Mouse (Mus musculus): ENCODE measurements around the gene Sp100. TPM values are rescaled to one million over a fixed set of nuclear protein-coding genes. Genes with fewer than 3 reads are reported as not detected.

Gene Sp100
- total and polyA plus RNA-seq, 2 experiments: 3.2 to 14.6 TPM

DNA sequence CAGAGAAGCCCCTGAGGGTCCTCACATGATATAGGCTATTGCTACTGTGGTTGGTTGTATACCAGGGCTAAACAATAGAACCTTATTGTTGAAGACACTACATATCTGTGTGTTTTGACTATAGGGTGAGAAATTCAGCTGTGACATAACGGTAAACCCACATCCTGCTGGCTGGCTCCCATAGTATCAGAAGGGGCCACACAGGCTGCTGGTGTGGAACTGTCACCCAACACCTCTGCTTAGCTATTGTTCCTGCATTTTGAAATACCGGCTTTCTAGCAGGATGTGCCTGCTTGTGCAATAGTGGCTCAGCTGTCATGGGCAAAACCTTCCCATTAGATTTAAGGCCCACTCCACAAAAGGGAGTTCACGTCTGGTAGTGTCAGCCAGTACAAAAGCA is 82.8 kb downstream of the Sp100 start:
- H3K36me3 ChIP-seq (ENCODE audit: control insufficient read depth, insufficient read depth, low read length): no peaks in the 10 kb centered on the region
- H3K4me3 ChIP-seq (ENCODE audit: insufficient read depth, low read depth, low read length): no peak overlapping the region
- TF ChIP-seq POLR2A (IDR thresholded peaks at IDR 0.05; ENCODE audit: extremely low read depth, insufficient read depth, low read length): no peak
- TF ChIP-seq CTCF (IDR thresholded peaks at IDR 0.05; ENCODE audit: low read depth, low read length): no peak
- H3K9ac ChIP-seq (ENCODE audit: low read depth, low read length): no peak overlapping the region
- no peak overlapping the region for H3K27ac ChIP-seq (replicated peaks; ENCODE audit: insufficient read depth, low read depth, low read length)
- H3K4me1 ChIP-seq (ENCODE audit: control insufficient read depth, insufficient read depth, low read length): no peaks in the 10 kb centered on the region
- no peaks in the 10 kb centered on the region for H3K27me3 ChIP-seq (ENCODE audit: control insufficient read depth, insufficient read depth, low read length)
- WGBS: 80% methylated on average over 3 of the region's 3 CpGs
- DNase-seq (ENCODE audit: extremely low read depth, low read depth, low spot score): no peak
- no peaks in the 10 kb centered on the region for H3K79me2 ChIP-seq (ENCODE audit: control insufficient read depth, insufficient read depth, low read length)

DNA sequence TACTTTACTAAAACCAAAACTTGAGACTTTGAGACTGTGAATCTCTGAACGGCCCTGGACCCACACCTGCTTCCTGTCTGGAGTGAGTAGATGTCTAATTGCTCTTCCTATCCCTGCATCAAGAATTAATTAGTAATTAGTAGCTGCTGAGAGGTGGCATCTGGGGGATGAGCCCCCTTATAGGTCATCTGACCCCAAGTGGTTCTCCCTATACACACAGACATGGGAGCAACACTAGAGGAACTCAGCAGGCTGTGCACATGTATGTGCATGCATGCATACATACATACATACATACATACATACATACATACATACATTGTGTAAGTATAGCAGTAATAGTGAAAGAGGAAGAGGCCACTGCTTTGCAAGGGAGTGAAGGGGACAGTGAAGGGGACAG is 84.7 kb downstream of the Sp100 start:
- Histone ChIP-seq H3K36me3 (ENCODE audit: control insufficient read depth, insufficient read depth, low read length) (no peaks in the 10 kb centered on the region), H3K4me3 (ENCODE audit: insufficient read depth, low read depth, low read length) (no peak overlapping the region), H3K79me2 (ENCODE audit: control insufficient read depth, insufficient read depth, low read length) (no peaks in the 10 kb centered on the region), H3K9ac (ENCODE audit: low read depth, low read length) (no peak overlapping the region), H3K27ac (replicated peaks; ENCODE audit: insufficient read depth, low read depth, low read length) (no peak overlapping the region), H3K27me3 (ENCODE audit: control insufficient read depth, insufficient read depth, low read length) (no peaks in the 10 kb centered on the region), H3K4me1 (ENCODE audit: control insufficient read depth, insufficient read depth, low read length) (no peaks in the 10 kb centered on the region)
- TF ChIP-seq POLR2A (IDR thresholded peaks at IDR 0.05; ENCODE audit: extremely low read depth, insufficient read depth, low read length) (no peak), CTCF (IDR thresholded peaks at IDR 0.05; ENCODE audit: low read depth, low read length) (no peak)
- WGBS: 68% methylated on average over 1 of the region's 1 CpGs
- DNase-seq (ENCODE audit: extremely low read depth, low read depth, low spot score): no peak

DNA sequence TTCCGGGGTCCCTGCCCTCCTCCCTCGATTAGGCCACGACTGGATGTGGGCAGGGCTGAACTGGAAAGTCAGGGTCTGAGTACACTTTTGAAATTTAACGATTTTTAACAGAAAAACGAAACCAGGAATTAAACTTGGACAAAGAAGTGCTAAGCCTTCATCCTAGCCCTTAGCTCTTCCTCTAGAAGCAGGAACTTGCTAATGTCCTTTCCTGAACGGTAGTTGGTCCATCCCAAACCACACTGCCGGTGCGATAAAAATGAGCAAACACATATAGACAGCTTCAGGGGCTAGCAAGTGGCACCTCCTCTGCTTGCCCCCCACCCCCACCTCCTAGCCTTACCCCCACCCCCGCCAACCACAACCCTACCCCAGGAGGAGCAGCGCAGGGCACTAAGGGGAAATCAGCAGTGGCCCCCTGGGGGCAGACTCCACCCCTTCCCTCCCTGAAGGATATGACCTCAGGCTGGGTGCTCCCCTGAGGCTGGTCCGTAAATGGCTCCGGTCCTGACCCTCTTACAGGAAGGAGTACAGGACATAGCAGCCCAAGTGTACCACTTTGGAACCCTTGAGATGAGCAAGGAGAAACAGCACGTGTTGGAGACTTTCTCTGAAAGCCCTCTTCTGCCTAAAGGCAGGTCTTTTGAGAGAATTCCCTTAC is 85.8 kb downstream of the Sp100 start:
- peak overlapping the region; percentile 34 for H3K4me3 ChIP-seq (ENCODE audit: insufficient read depth, low read depth, low read length)
- DNase-seq (ENCODE audit: extremely low read depth, low read depth, low spot score): peak; percentile 17
- WGBS: 57% methylated on average over 13 of the region's 13 CpGs

DNA sequence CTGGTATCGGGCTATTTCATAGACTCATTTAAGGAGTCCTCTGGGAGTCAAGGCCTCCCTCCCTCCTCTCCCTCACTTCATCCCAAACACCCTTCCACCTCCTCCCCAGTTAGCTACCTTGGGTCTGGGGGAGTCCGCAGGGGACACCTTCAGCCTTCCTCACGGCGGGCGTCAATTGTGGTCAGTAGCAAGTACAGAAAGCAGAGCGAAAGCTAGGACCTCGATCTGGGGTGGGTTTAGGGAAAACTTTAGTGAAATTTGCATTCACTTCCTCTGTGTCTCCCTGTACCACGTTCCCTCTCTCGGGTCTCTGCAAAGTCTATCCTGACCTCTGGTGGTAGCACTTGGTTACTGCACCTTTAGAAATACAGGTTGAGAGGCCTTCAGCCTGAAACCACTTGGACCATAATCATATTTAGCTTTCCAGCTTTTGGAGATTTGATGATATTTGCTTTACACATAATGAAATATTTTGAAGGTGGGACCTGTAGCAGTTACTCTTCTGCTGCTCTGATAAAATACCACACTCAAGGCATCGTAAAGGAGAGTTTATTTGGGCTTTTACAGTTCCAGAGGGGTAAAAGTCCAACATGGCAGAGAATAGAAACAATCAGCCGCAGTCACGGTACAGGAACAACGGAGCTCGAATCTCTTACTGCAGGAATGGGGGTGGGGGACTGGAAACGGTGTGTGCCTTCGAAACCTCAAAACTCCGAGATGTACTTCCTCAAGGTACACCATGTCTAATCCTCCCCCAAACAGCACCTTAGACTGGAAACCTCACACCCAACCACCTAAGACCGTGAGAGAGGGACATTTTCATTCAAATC is 86.8 kb downstream of the Sp100 start:
- WGBS: 32% methylated on average over 18 of the region's 18 CpGs
- TF ChIP-seq POLR2A (IDR thresholded peaks at IDR 0.05; ENCODE audit: extremely low read depth, insufficient read depth, low read length) (no peak), CTCF (IDR thresholded peaks at IDR 0.05; ENCODE audit: low read depth, low read length) (peak; percentile 67)
- Histone ChIP-seq H3K27ac (replicated peaks; ENCODE audit: insufficient read depth, low read depth, low read length) (peak overlapping the region; percentile 33; the same call in 1 of the 2 replicates), H3K36me3 (ENCODE audit: control insufficient read depth, insufficient read depth, low read length) (no peaks in the 10 kb centered on the region), H3K27me3 (ENCODE audit: control insufficient read depth, insufficient read depth, low read length) (no peaks in the 10 kb centered on the region), H3K4me3 (ENCODE audit: insufficient read depth, low read depth, low read length) (peak overlapping the region; percentile 34), H3K79me2 (ENCODE audit: control insufficient read depth, insufficient read depth, low read length) (no peaks in the 10 kb centered on the region), H3K4me1 (ENCODE audit: control insufficient read depth, insufficient read depth, low read length) (no peaks in the 10 kb centered on the region), H3K9ac (ENCODE audit: low read depth, low read length) (peak overlapping the region; percentile 58)
- DNase-seq (ENCODE audit: extremely low read depth, low read depth, low spot score): peak; percentile 54

More for the DNA sequence above, 85.8 kb downstream of the Sp100 start:
- TF ChIP-seq CTCF (IDR thresholded peaks at IDR 0.05; ENCODE audit: low read depth, low read length): no peak
- no peak for TF ChIP-seq POLR2A (IDR thresholded peaks at IDR 0.05; ENCODE audit: extremely low read depth, insufficient read depth, low read length)
- H3K4me1 ChIP-seq (ENCODE audit: control insufficient read depth, insufficient read depth, low read length): no peaks in the 10 kb centered on the region
- no peaks in the 10 kb centered on the region for H3K79me2 ChIP-seq (ENCODE audit: control insufficient read depth, insufficient read depth, low read length)
- H3K36me3 ChIP-seq (ENCODE audit: control insufficient read depth, insufficient read depth, low read length): no peaks in the 10 kb centered on the region
- H3K27ac ChIP-seq (replicated peaks; ENCODE audit: insufficient read depth, low read depth, low read length): peak overlapping the region; percentile 22; the same call in 1 of the 2 replicates
- no peak overlapping the region for H3K9ac ChIP-seq (ENCODE audit: low read depth, low read length)
- no peaks in the 10 kb centered on the region for H3K27me3 ChIP-seq (ENCODE audit: control insufficient read depth, insufficient read depth, low read length)

DNA sequence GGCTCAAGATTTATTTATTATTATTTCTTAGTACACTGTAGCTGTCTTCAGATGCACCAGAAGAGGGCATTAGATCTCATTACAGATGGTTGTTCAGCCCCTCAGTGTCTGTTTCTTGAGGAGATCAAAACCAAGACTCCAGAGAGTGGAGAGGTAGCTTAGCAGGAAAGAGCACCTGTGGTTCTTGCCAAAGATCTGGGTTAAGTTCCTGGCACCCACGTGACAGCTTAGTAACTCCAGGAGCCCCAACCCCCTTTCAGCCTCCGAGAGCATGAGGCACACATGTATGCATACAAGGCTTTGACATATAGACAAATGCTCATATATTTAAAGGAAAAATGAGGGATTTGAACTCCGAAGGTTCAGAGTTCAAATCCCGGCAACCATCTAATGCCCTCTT is 89.2 kb downstream of the Sp100 start:
- 96% methylated on average over 4 of the region's 4 CpGs for WGBS
- no peaks in the 10 kb centered on the region for H3K4me1 ChIP-seq (ENCODE audit: control insufficient read depth, insufficient read depth, low read length)
- TF ChIP-seq POLR2A (IDR thresholded peaks at IDR 0.05; ENCODE audit: extremely low read depth, insufficient read depth, low read length): no peak
- TF ChIP-seq CTCF (IDR thresholded peaks at IDR 0.05; ENCODE audit: low read depth, low read length): no peak
- H3K9ac ChIP-seq (ENCODE audit: low read depth, low read length): no peak overlapping the region
- DNase-seq (ENCODE audit: extremely low read depth, low read depth, low spot score): no peak
- no peaks in the 10 kb centered on the region for H3K27me3 ChIP-seq (ENCODE audit: control insufficient read depth, insufficient read depth, low read length)
- no peak overlapping the region for H3K4me3 ChIP-seq (ENCODE audit: insufficient read depth, low read depth, low read length)
- H3K27ac ChIP-seq (replicated peaks; ENCODE audit: insufficient read depth, low read depth, low read length): no peak overlapping the region
- no peaks in the 10 kb centered on the region for H3K36me3 ChIP-seq (ENCODE audit: control insufficient read depth, insufficient read depth, low read length)
- H3K79me2 ChIP-seq (ENCODE audit: control insufficient read depth, insufficient read depth, low read length): no peaks in the 10 kb centered on the region

DNA sequence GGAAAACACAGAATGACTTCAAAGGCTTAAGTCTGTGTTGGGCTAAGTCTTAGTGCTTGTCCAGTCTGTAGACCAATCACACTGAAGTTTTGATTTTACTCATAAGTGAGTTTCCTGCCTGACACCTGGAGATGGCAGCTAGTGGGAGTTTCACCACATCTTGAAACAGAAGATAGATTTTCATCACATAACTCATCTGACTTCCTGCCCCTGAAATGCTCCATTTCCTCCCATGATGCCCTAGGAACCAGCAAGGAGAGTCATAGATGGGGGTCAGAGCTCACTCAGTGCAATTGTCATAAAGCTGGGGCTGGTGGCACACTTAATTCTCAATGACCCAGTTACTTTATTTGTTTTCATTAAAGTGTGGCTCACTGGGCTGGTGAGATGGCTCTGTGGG is 90.0 kb downstream of the Sp100 start:
- TF ChIP-seq CTCF (IDR thresholded peaks at IDR 0.05; ENCODE audit: low read depth, low read length) (no peak), POLR2A (IDR thresholded peaks at IDR 0.05; ENCODE audit: extremely low read depth, insufficient read depth, low read length) (no peak)
- no peaks in the 10 kb centered on the region for H3K4me1 ChIP-seq (ENCODE audit: control insufficient read depth, insufficient read depth, low read length)
- H3K36me3 ChIP-seq (ENCODE audit: control insufficient read depth, insufficient read depth, low read length): no peaks in the 10 kb centered on the region
- H3K9ac ChIP-seq (ENCODE audit: low read depth, low read length): no peak overlapping the region
- H3K79me2 ChIP-seq (ENCODE audit: control insufficient read depth, insufficient read depth, low read length): no peaks in the 10 kb centered on the region
- H3K27ac ChIP-seq (replicated peaks; ENCODE audit: insufficient read depth, low read depth, low read length): no peak overlapping the region
- H3K27me3 ChIP-seq (ENCODE audit: control insufficient read depth, insufficient read depth, low read length): no peaks in the 10 kb centered on the region
- H3K4me3 ChIP-seq (ENCODE audit: insufficient read depth, low read depth, low read length): no peak overlapping the region
- DNase-seq (ENCODE audit: extremely low read depth, low read depth, low spot score): no peak

All from liver, adult 2 months (tissue).